Mouse (Mus musculus) liver, postnatal 0 days (tissue): ENCODE measurements around the gene Rundc3a. TPM values are rescaled to one million over a fixed set of nuclear protein-coding genes. Genes with fewer than 3 reads are reported as not detected.

Experiments
- ATAC-seq: fragments of 200-750 bp; cut with Nextera tagmentation; 2 replicates; pipeline ENCODE4 v1.8.0; 2017; ENCODE audit warnings: mild to moderate bottlenecking, moderate library complexity
- DNase-seq: peaks from one replicate; pipeline ENCODE4 v3.0.0-alpha.2; 2016
- H3K27ac ChIP-seq: fragments of 300-500 bp; sonication (generic); 2 replicates; pipeline ENCODE4 v1.5.1; 2014; ENCODE audit warnings: antibody characterized with exemption, moderate library complexity, mild to moderate bottlenecking, low read depth
- H3K27me3 ChIP-seq: fragments of 300-500 bp; sonication (generic); 2 replicates; pipeline ENCODE4 v1.6.1; 2014; ENCODE audit warnings: low read length, control low read depth, mixed read lengths; ENCODE audit not compliant: insufficient read depth
- H3K36me3 ChIP-seq: fragments of 300-500 bp; sonication (generic); replicated peaks from 2 replicates; pipeline ENCODE4 v1.6.1; 2014; ENCODE audit warnings: mild to moderate bottlenecking, control low read depth, low read length, moderate library complexity, mixed read lengths; ENCODE audit not compliant: insufficient read depth
- H3K4me1 ChIP-seq: fragments of 300-500 bp; sonication (generic); 2 replicates; pipeline ENCODE4 v1.6.1; 2014; ENCODE audit warnings: antibody characterized with exemption, mild to moderate bottlenecking, control low read depth; ENCODE audit not compliant: insufficient read depth
- H3K4me2 ChIP-seq: fragments of 300-500 bp; sonication (generic); 2 replicates; pipeline ENCODE4 v1.6.1; 2014; ENCODE audit warnings: low read depth, mild to moderate bottlenecking, low read length, moderate library complexity, mixed read lengths
- H3K4me3 ChIP-seq: fragments of 300-500 bp; sonication (generic); 2 replicates; pipeline ENCODE4 v1.5.1; 2014; ENCODE audit warnings: low read depth, low read length
- H3K9ac ChIP-seq: fragments of 300-500 bp; sonication (generic); replicated peaks from 2 replicates; pipeline ENCODE4 v1.6.1; 2014; ENCODE audit warnings: mild to moderate bottlenecking, moderate library complexity
- H3K9me3 ChIP-seq: fragments of 300-500 bp; sonication (generic); 2 replicates; pipeline ENCODE4 v1.6.1; 2016; ENCODE audit warnings: mild to moderate bottlenecking, control low read depth, low read length, mixed read lengths
- CTCF ChIP-seq: sonication (generic); IDR thresholded peaks from 2 replicates; pipeline ENCODE4 v1.5.1; 2016; ENCODE audit warnings: antibody characterized with exemption, low read depth
- EP300 ChIP-seq: IDR thresholded peaks from 2 replicates; pipeline ENCODE4 v1.6.1; 2016; ENCODE audit warnings: antibody characterized with exemption, low read depth, mild to moderate bottlenecking
- WGBS: fragments of 180-500 bp; shearing (Covaris S2); extraction: QIAGEN DNeasy Blood & Tissue Kit; methylation state at CpG from one replicate; pipeline ENCODE4 v1.1.7; 2014; ENCODE audit not compliant: insufficient replicate concordance; 5-methylcytosine and 5-hydroxymethylcytosine counted together
- polyA plus RNA-seq: library from polyadenylated mRNA; unstranded; fragments of >200 nt; fragmentation: Nextera tagmentation; extraction: Ambion mirVana; gene quantifications from 2 replicates; pipeline ENCODE4 v1.2.1, GENCODE M21; 2015

Gene Rundc3a
- polyA plus RNA-seq, 1 experiment from 2014 or later: 1.8 TPM

- Histone ChIP-seq H3K9ac (no peak overlapping the region), H3K27me3 (no peaks in the 10 kb centered on the region), H3K4me3 (no peak overlapping the region), H3K4me1 (peaks cover 21% of the 10 kb centered on the region), H3K9me3 (no peaks in the 10 kb centered on the region), H3K4me2 (no peak overlapping the region), H3K27ac (no peak overlapping the region), H3K36me3 (no peaks in the 10 kb centered on the region)
- DNase-seq (no peak), ATAC-seq (no peak)
- no peak for TF ChIP-seq CTCF
- TF ChIP-seq EP300: no peak
- 71% methylated on average over 8 of the region's 8 CpGs for WGBS
These were observed 19.9 kb downstream of the Rundc3a start for GRCm38 (mm10) chr11:102413059-102413458.

GRCm38 (mm10) chr11:102415034-102415802 lies 22.0 kb downstream of the Rundc3a start:
- 72% methylated on average over 10 of the region's 10 CpGs for WGBS
- Histone ChIP-seq H3K9ac (no peak overlapping the region), H3K4me2 (no peak overlapping the region), H3K4me1 (peaks cover 10% of the 10 kb centered on the region; the same call in 1 of the 2 replicates), H3K27ac (no peak overlapping the region), H3K36me3 (no peaks in the 10 kb centered on the region), H3K27me3 (no peaks in the 10 kb centered on the region), H3K4me3 (no peak overlapping the region), H3K9me3 (no peaks in the 10 kb centered on the region)
- DNase-seq (no peak), ATAC-seq (no peak)
- TF ChIP-seq CTCF: no peak

GRCm38 (mm10) chr11:102417160-102417559 lies 24.0 kb downstream of the Rundc3a start:
- no peaks in the 10 kb centered on the region for H3K9me3 ChIP-seq
- no peak for TF ChIP-seq CTCF
- TF ChIP-seq EP300: no peak
- no peak overlapping the region for H3K9ac ChIP-seq
- ATAC-seq (no peak), DNase-seq (no peak)
- H3K36me3 ChIP-seq: no peaks in the 10 kb centered on the region
- H3K4me3 ChIP-seq: no peak overlapping the region
- no peak overlapping the region for H3K27ac ChIP-seq
- peaks cover 8% of the 10 kb centered on the region for H3K4me1 ChIP-seq
- no peaks in the 10 kb centered on the region for H3K27me3 ChIP-seq
- no peak overlapping the region for H3K4me2 ChIP-seq
- WGBS: 58% methylated on average over 1 of the region's 1 CpGs

- Histone ChIP-seq H3K9ac (no peak overlapping the region; the same call in 1 of the 2 replicates), H3K27ac (no peak overlapping the region), H3K36me3 (no peaks in the 10 kb centered on the region), H3K27me3 (no peaks in the 10 kb centered on the region), H3K4me2 (no peak overlapping the region), H3K9me3 (no peaks in the 10 kb centered on the region), H3K4me3 (no peak overlapping the region), H3K4me1 (peaks cover 8% of the 10 kb centered on the region)
- TF ChIP-seq EP300 (no peak), CTCF (no peak)
- DNase-seq (no peak), ATAC-seq (no peak)
These were observed 25.7 kb downstream of the Rundc3a start for GRCm38 (mm10) chr11:102418887-102419286.

- TF ChIP-seq EP300: no peak
- peak; percentile 30 for TF ChIP-seq CTCF
- DNase-seq: peak; percentile 53
- peak; percentile 88 for ATAC-seq
- Histone ChIP-seq H3K4me3 (no peak overlapping the region), H3K27me3 (no peaks in the 10 kb centered on the region), H3K4me2 (no peak overlapping the region), H3K27ac (peak overlapping the region; percentile 72), H3K9ac (no peak overlapping the region), H3K4me1 (peaks cover 8% of the 10 kb centered on the region), H3K9me3 (no peaks in the 10 kb centered on the region), H3K36me3 (no peaks in the 10 kb centered on the region)
- 52% methylated on average over 8 of the region's 8 CpGs for WGBS
These were observed 28.4 kb downstream of the Rundc3a start for GRCm38 (mm10) chr11:102421559-102421958.

GRCm38 (mm10) chr11:102424666-102425065 lies 31.5 kb downstream of the Rundc3a start:
- Histone ChIP-seq H3K4me3 (no peak overlapping the region), H3K36me3 (no peaks in the 10 kb centered on the region), H3K4me2 (no peak overlapping the region), H3K27ac (no peak overlapping the region), H3K4me1 (peaks cover 12% of the 10 kb centered on the region), H3K9ac (no peak overlapping the region), H3K27me3 (no peaks in the 10 kb centered on the region), H3K9me3 (no peaks in the 10 kb centered on the region)
- ATAC-seq: no peak
- WGBS: 65% methylated on average over 6 of the region's 6 CpGs
- DNase-seq: no peak
- no peak for TF ChIP-seq EP300
- no peak for TF ChIP-seq CTCF
